Mouse (Mus musculus) G1E (cell line): Measurements from ENCODE around the gene Eif4e2.

Source experiments
- CTCF ChIP-seq: IDR thresholded peaks from 2 replicates; pipeline ENCODE4 v1.5.1; 2012; ENCODE audit warnings: low read depth, low read length, inconsistent platforms, mixed read lengths
- GATA1 ChIP-seq: IDR thresholded peaks from 2 replicates; pipeline ENCODE4 v1.6.1; 2012; ENCODE audit warnings: borderline replicate concordance, low read length, inconsistent platforms, mixed read lengths
- GATA2 ChIP-seq: IDR thresholded peaks from 2 replicates; pipeline ENCODE4 v1.6.1; 2012; ENCODE audit warnings: low read depth, low read length, inconsistent platforms, borderline replicate concordance
- POLR2AphosphoS5 ChIP-seq: IDR thresholded peaks from 2 replicates; pipeline ENCODE4 v1.6.1; 2012; ENCODE audit warnings: low read depth, low read length, inconsistent platforms; ENCODE audit not compliant: insufficient replicate concordance
- TAL1 ChIP-seq: conservative IDR thresholded peaks from 2 replicates; pipeline ENCODE4 v1.6.1; 2012; ENCODE audit warnings: low read depth, low read length, inconsistent platforms, mixed read lengths

GRCm38 (mm10) chr1:87265200-87265599 lies 51.5 kb downstream of the Eif4e2 start:
- TF ChIP-seq GATA1: no peak
- no peak for TF ChIP-seq CTCF
- TF ChIP-seq GATA2: no peak
- TF ChIP-seq TAL1: no peak
- no peak for TF ChIP-seq POLR2AphosphoS5
